Mouse (Mus musculus) MEL (cell line): ENCODE measurements around the gene Klf13. TPM values are rescaled to one million over a fixed set of nuclear protein-coding genes. Genes with fewer than 3 reads are reported as not detected.

Experiments
- DNase-seq: peaks from one replicate; pipeline ENCODE4 v3.0.0; 2011; ENCODE audit warnings: low read depth, low spot score
- H3K27ac ChIP-seq: 2 replicates; pipeline ENCODE4 v1.5.1; 2012; ENCODE audit warnings: low read depth, mild to moderate bottlenecking, control low read depth, low read length, moderate library complexity; ENCODE audit not compliant: control insufficient read depth
- H3K27me3 ChIP-seq, 2 experiments: fragments of 150-350 bp in 1 of 2; sonication (generic) in 1 of 2; 2 replicates each; pipeline ENCODE4 v1.6.1; 2012; ENCODE audit warnings: low read length in 2 of 2, mild to moderate bottlenecking in 2 of 2, improper control_type of control experiment in 1 of 2, moderate library complexity in 1 of 2; ENCODE audit not compliant: insufficient read depth in 2 of 2, control insufficient read depth in 1 of 2
- H3K36me3 ChIP-seq, 2 experiments: 2 replicates each; pipeline ENCODE4 v1.6.1; 2012 to 2014; ENCODE audit warnings: low read length in 2 of 2, improper control_type of control experiment in 1 of 2, inconsistent platforms in 1 of 2, mild to moderate bottlenecking in 1 of 2; ENCODE audit not compliant: insufficient read depth in 2 of 2, control insufficient read depth in 1 of 2
- H3K4me1 ChIP-seq, 2 experiments: fragments of 150-350 bp in 1 of 2; sonication (generic) in 1 of 2; 2 replicates each; pipeline ENCODE4 v1.6.1; 2012; ENCODE audit warnings: low read length in 2 of 2, improper control_type of control experiment in 1 of 2, mild to moderate bottlenecking in 1 of 2; ENCODE audit not compliant: insufficient read depth in 2 of 2, control insufficient read depth in 1 of 2
- H3K4me3 ChIP-seq, 2 experiments: fragments of 150-350 bp in 1 of 2; sonication (generic) in 1 of 2; 2 replicates each; pipeline ENCODE4 v1.5.1; 2012; ENCODE audit warnings: low read depth in 2 of 2, low read length in 2 of 2, mild to moderate bottlenecking in 2 of 2, moderate library complexity in 2 of 2, control low read depth in 1 of 2, improper control_type of control experiment in 1 of 2; ENCODE audit not compliant: control insufficient read depth in 1 of 2, insufficient read depth in 1 of 2
- H3K79me2 ChIP-seq: 2 replicates; pipeline ENCODE4 v1.6.1; 2012; ENCODE audit warnings: mild to moderate bottlenecking, low read length, moderate library complexity; ENCODE audit not compliant: control insufficient read depth, poor library complexity, insufficient read depth
- H3K9ac ChIP-seq: 2 replicates; pipeline ENCODE4 v1.6.1; 2012; ENCODE audit warnings: low read depth, mild to moderate bottlenecking, control low read depth, low read length, moderate library complexity; ENCODE audit not compliant: control insufficient read depth, poor library complexity, severe bottlenecking
- H3K9me3 ChIP-seq: fragments of 150-350 bp; sonication (generic); replicated peaks from 2 replicates; pipeline ENCODE4 v1.6.1; 2012; ENCODE audit warnings: mild to moderate bottlenecking, low read length, improper control_type of control experiment, moderate library complexity; ENCODE audit not compliant: insufficient read depth
- BHLHE40 ChIP-seq: IDR thresholded peaks from 2 replicates; pipeline ENCODE4 v1.6.1; 2012; ENCODE audit warnings: low read depth, mild to moderate bottlenecking, inconsistent platforms, low read length, improper control_type of control experiment, borderline replicate concordance
- CHD2 ChIP-seq: IDR thresholded peaks from 2 replicates; pipeline ENCODE4 v1.6.1; 2011; ENCODE audit warnings: low read length, improper control_type of control experiment
- GABPA ChIP-seq: IDR thresholded peaks from 2 replicates; pipeline ENCODE4 v1.6.1; 2012; ENCODE audit warnings: low read depth, mild to moderate bottlenecking, inconsistent platforms, low read length, improper control_type of control experiment, moderate library complexity
- GATA1 ChIP-seq: IDR thresholded peaks from 2 replicates; pipeline ENCODE4 v1.6.1; 2011; ENCODE audit warnings: low read depth, low read length, improper control_type of control experiment
- MAX ChIP-seq: IDR thresholded peaks from 2 replicates; pipeline ENCODE4 v1.6.1; 2011; ENCODE audit warnings: low read length, improper control_type of control experiment
- NELFE ChIP-seq: IDR thresholded peaks from 2 replicates; pipeline ENCODE4 v1.6.1; 2011; ENCODE audit warnings: low read depth, low read length, improper control_type of control experiment
- NRF1 ChIP-seq: IDR thresholded peaks from 2 replicates; pipeline ENCODE4 v1.6.1; 2014; ENCODE audit warnings: low read depth, mild to moderate bottlenecking, inconsistent platforms, low read length, improper control_type of control experiment, moderate library complexity; ENCODE audit not compliant: poor library complexity, insufficient read depth, severe bottlenecking
- RAD21 ChIP-seq: IDR thresholded peaks from 2 replicates; pipeline ENCODE4 v1.6.1; 2011; ENCODE audit warnings: mild to moderate bottlenecking, low read depth, low read length, improper control_type of control experiment
- RCOR1 ChIP-seq: IDR thresholded peaks from 2 replicates; pipeline ENCODE4 v1.6.1; 2012; ENCODE audit warnings: low read depth, mild to moderate bottlenecking, inconsistent platforms, low read length, improper control_type of control experiment
- TAL1 ChIP-seq: IDR thresholded peaks from 2 replicates; pipeline ENCODE4 v1.6.1; 2012; ENCODE audit warnings: mild to moderate bottlenecking, inconsistent platforms, low read length, moderate library complexity, mixed read lengths
- TBP ChIP-seq: IDR thresholded peaks from 2 replicates; pipeline ENCODE4 v1.8.0; 2011; ENCODE audit warnings: low read depth, low read length, improper control_type of control experiment
- TCF12 ChIP-seq: IDR thresholded peaks from 2 replicates; pipeline ENCODE4 v1.6.1; 2014; ENCODE audit warnings: low read depth, mild to moderate bottlenecking, inconsistent platforms, low read length, improper control_type of control experiment, moderate library complexity
- ZKSCAN1 ChIP-seq: IDR thresholded peaks from 2 replicates; pipeline ENCODE4 v1.6.1; 2012; ENCODE audit warnings: low read depth, mild to moderate bottlenecking, inconsistent platforms, low read length, improper control_type of control experiment, moderate library complexity
- ZMIZ1 ChIP-seq: IDR thresholded peaks from 2 replicates; pipeline ENCODE4 v1.6.1; 2012; ENCODE audit warnings: low read depth, mild to moderate bottlenecking, inconsistent platforms, low read length, improper control_type of control experiment, moderate library complexity
- polyA plus RNA-seq, 2 experiments: library from polyadenylated mRNA; stranded (reverse) in 1 of 2; unstranded in 1 of 2; fragments of >175 nt in 1 of 2; fragments of >200 nt in 1 of 2; gene quantifications; 2 replicates each; pipeline versions ENCODE4 v1.2.1 to v1.2.4; 2012; ENCODE audit warnings: low replicate concordance in 2 of 2, low read depth in 1 of 2; ENCODE audit not compliant: insufficient read length in 2 of 2, insufficient read depth in 1 of 2, missing spikeins in 1 of 2
- total RNA-seq: library from RNA; depleted of rRNA; stranded (reverse); fragments of 300-350 nt; gene quantifications from 2 replicates; pipeline ENCODE4 v1.2.3, GENCODE M21; 2012

The Klf13 gene
- total and polyA plus RNA-seq, 3 experiments = 21.6 to 118 (median 26.9) TPM

- H3K9ac ChIP-seq = no peak overlapping the region
- H3K4me3 ChIP-seq = no peak overlapping the region
- H3K4me1 ChIP-seq = no peaks in the 10 kb centered on the region
- no peaks in the 10 kb centered on the region for H3K79me2 ChIP-seq
- H3K27ac ChIP-seq = no peak overlapping the region
- no peak for TF ChIP-seq NRF1
- H3K36me3 ChIP-seq = no peaks in the 10 kb centered on the region
- H3K27me3 ChIP-seq = no peaks in the 10 kb centered on the region
- H3K9me3 ChIP-seq = no peaks in the 10 kb centered on the region
- no peak for DNase-seq
Measured at GRCm38 (mm10) chr7:63885025-63885424, 53.7 kb downstream of the Klf13 start.

DNA sequence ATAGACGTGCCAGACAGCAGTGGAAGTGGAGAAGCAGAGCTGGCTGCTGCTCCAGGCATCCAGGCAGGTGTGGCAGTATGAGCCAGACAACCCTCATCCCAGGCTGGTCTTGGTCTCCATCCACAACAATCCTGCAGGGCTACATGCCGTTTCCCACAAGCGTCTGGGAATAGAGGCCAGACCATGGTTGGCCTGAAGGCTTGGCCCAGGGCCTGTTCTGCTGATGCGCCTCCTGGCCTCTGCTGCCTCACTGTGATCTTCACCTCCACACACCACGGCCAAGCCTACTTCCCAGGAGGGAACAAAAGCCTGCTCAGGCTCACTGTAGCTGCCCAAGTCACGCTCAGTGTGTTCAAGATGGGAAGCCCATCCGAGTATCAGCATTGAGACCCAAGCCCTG, 56.0 kb downstream of the Klf13 start:
- Histone ChIP-seq H3K4me1 (peaks cover 0 to under 1% of the 10 kb centered on the region in 2 experiments; a peak in 2 of 4 replicates), H3K79me2 (no peaks in the 10 kb centered on the region), H3K9me3 (no peaks in the 10 kb centered on the region), H3K27me3 (no peaks in the 10 kb centered on the region), H3K9ac (no peak overlapping the region), H3K36me3 (no peaks in the 10 kb centered on the region), H3K27ac (no peak overlapping the region), H3K4me3 (no peak overlapping the region)
- TF ChIP-seq GABPA = no peak
- no peak for TF ChIP-seq CHD2
- TF ChIP-seq BHLHE40 = no peak
- no peak for TF ChIP-seq TBP
- no peak for TF ChIP-seq RAD21
- no peak for TF ChIP-seq RCOR1
- TF ChIP-seq MAX = no peak
- no peak for TF ChIP-seq GATA1
- TF ChIP-seq TAL1 = no peak
- no peak for DNase-seq

DNA sequence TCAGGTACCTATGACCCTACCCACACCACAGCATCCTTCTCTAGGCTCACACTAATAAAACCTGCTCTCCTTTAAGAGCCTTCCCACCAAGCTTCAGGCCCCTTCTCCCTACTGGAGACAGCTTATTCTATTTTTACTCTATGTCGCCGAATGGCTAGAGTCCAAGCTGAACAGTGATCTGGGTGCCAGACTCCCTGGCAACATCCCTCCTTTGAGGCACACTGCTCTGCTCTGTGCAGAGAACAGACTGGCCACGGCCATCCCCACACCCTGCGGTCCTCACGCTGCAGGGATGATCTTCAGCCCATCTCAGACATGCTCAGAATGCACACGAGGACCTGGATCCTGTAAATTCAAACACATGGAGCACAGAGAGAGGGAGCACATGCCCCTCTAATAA, 59.1 kb downstream of the Klf13 start:
- peaks cover 16 to 25% of the 10 kb centered on the region in 2 experiments; a peak in 3 of 4 replicates for H3K4me1 ChIP-seq
- H3K27ac ChIP-seq = no peak overlapping the region
- DNase-seq = no peak
- H3K9ac ChIP-seq = no peak overlapping the region
- H3K79me2 ChIP-seq = no peaks in the 10 kb centered on the region
- H3K36me3 ChIP-seq = peaks cover 0 to 17% of the 10 kb centered on the region in 2 experiments; a peak in 2 of 4 replicates
- H3K27me3 ChIP-seq = no peaks in the 10 kb centered on the region
- no peak overlapping the region for H3K4me3 ChIP-seq
- TF ChIP-seq TCF12 = no peak
- no peak for TF ChIP-seq NELFE
- no peak for TF ChIP-seq ZKSCAN1
- no peak for TF ChIP-seq ZMIZ1
- no peak for TF ChIP-seq TBP
- no peaks in the 10 kb centered on the region for H3K9me3 ChIP-seq
